Mouse (Mus musculus) E14TG2a.4 (cell line): ENCODE measurements around the gene Zfp513.
A peak's percentile ranks its signal among the peaks of the same experiment; 100 is the strongest.

Source experiments
- H3K27me3 ChIP-seq: 2 replicates; pipeline ENCODE4 v1.6.1; 2014; ENCODE audit warnings: low read length, control low read depth; ENCODE audit not compliant: insufficient read depth
- H3K36me3 ChIP-seq: 2 replicates; pipeline ENCODE4 v1.6.1; 2014; ENCODE audit warnings: low read length, control low read depth; ENCODE audit not compliant: insufficient read depth
- H3K4me1 ChIP-seq: replicated peaks from 2 replicates; pipeline ENCODE4 v1.6.1; 2014; ENCODE audit warnings: low read depth, low read length, control low read depth
- H3K4me3 ChIP-seq: replicated peaks from 2 replicates; pipeline ENCODE4 v1.5.1; 2014; ENCODE audit warnings: mild to moderate bottlenecking, low read length
- H3K9me3 ChIP-seq: 2 replicates; pipeline ENCODE4 v1.6.1; 2014; ENCODE audit warnings: low read length, control low read depth
- CTCF ChIP-seq: conservative IDR thresholded peaks from 2 replicates; pipeline ENCODE4 v1.5.1; 2014; ENCODE audit warnings: low read length
- NANOG ChIP-seq: IDR thresholded peaks from 2 replicates; pipeline ENCODE4 v1.6.1; 2014; ENCODE audit warnings: borderline replicate concordance, low read length, mixed read lengths
- POU5F1 ChIP-seq: IDR thresholded peaks from 2 replicates; pipeline ENCODE4 v1.6.1; 2014; ENCODE audit warnings: low read length, borderline replicate concordance

The Zfp513 gene

DNA sequence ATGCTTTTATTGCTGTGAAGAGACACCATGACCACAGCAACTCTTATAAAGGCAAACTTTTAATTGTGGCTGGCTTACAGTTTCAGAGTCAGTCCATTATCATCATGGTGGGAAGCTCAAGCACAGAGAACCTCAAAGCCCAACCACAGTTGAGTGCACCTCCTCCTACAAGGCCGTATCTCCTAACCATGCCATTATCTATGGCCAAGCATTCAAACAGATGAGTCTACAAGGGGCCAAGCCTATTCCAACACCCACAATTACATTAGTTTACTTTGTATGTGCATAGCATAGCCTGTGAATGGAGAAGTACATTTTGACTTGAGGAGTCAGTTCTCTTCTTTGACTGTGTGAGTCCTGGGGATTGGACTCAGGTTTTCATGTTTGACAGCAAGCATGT, 37.2 kb downstream of the Zfp513 start:
- no peaks in the 10 kb centered on the region for H3K9me3 ChIP-seq
- TF ChIP-seq NANOG (no peak), CTCF (no peak), POU5F1 (no peak)
- peaks cover 21% of the 10 kb centered on the region for H3K4me1 ChIP-seq
- H3K36me3 ChIP-seq = peaks cover 100% of the 10 kb centered on the region
- no peak overlapping the region for H3K4me3 ChIP-seq
- no peaks in the 10 kb centered on the region for H3K27me3 ChIP-seq

DNA sequence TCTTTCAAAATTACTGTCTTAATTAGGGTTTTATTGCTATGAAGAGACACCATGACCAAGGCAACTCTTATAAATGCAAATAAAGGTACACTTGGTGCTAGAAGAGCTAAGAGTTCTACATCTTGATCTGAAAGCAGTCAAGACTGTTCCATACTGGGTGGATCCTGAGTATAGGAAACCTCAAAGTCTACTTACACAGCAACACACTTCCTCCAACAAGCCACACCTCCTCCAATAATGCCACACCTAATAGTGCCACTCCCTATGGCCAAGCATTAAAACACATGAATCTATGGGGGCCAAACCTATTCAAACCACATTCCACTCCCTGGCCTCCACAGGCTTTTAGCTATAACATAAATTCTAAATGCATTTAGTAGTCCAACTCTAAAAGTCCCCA, 39.6 kb downstream of the Zfp513 start:
- peaks cover 100% of the 10 kb centered on the region for H3K36me3 ChIP-seq
- H3K27me3 ChIP-seq = no peaks in the 10 kb centered on the region
- no peak overlapping the region for H3K4me3 ChIP-seq
- H3K9me3 ChIP-seq = no peaks in the 10 kb centered on the region
- H3K4me1 ChIP-seq = peaks cover 14% of the 10 kb centered on the region; the same call in 1 of the 2 replicates
- TF ChIP-seq POU5F1 = no peak
- TF ChIP-seq CTCF = no peak
- TF ChIP-seq NANOG = no peak

DNA sequence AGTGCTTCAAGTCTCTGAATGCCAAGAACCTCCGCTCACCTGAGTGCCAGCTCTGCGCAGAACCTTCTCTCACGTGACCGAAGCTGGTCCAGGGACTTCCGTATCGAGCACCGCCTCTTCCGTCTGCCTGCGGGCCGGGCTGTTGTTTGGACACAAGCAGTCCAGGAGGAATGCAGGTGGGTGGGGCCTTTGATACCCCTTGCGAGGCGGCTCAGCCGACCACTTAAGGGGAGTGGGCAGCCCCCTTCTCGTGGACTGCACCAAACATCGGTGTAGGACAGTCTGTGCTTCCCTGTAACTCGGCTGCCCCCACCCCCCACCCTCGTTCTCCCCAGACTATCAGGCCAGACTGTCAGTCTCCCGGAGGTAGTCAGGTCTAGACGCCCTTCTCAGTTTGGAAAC, 48.0 kb downstream of the Zfp513 start, which contains the start of gene Mpv17:
Mpv17 (minus strand) TSS at position 100 of the 402 bp plus-strand sequence.
- Histone ChIP-seq H3K4me3 (peak within 1 kb of the TSS; percentile 82), H3K9me3 (no peaks in the 10 kb centered on the region), H3K27me3 (no peaks in the 10 kb centered on the region), H3K4me1 (peaks cover 46% of the 10 kb centered on the region), H3K36me3 (peaks cover 69% of the 10 kb centered on the region)
- TF ChIP-seq POU5F1 (no peak), CTCF (no peak), NANOG (no peak)

DNA sequence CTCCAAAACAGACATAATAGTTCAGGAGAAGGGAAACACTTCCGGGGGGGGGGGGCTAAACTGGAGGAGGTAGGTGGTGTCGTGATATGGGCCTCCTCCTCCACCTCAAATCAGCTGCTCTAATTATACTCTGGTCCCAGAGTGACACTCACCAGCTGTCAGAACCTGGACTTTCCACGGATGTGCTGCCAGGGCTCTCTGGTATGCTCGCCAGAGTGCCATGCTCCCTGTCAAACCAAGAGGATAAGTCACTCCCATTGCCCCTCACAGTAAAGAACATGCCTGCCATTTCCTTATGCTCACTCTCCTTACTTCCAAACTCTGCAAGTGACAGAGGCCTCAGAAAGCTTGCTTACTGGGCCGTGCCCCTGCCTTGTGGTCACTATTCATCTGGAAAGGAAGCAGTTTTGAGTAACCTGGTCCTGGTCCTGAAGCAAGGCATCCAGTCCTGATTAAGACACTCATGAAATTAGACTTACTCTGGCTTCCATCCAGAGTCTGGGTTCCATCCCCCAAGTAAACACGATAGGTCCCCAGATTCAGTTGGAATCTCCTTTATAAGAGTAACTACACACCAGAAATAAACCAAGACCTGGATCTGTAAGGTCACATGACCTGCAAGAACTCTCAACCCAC, 48.5 kb downstream of the Zfp513 start:
- TF ChIP-seq POU5F1 = no peak
- TF ChIP-seq NANOG = no peak
- TF ChIP-seq CTCF = no peak
- Histone ChIP-seq H3K4me3 (peak overlapping the region; percentile 82), H3K9me3 (no peaks in the 10 kb centered on the region), H3K27me3 (no peaks in the 10 kb centered on the region), H3K36me3 (peaks cover 67% of the 10 kb centered on the region), H3K4me1 (peaks cover 46% of the 10 kb centered on the region)

DNA sequence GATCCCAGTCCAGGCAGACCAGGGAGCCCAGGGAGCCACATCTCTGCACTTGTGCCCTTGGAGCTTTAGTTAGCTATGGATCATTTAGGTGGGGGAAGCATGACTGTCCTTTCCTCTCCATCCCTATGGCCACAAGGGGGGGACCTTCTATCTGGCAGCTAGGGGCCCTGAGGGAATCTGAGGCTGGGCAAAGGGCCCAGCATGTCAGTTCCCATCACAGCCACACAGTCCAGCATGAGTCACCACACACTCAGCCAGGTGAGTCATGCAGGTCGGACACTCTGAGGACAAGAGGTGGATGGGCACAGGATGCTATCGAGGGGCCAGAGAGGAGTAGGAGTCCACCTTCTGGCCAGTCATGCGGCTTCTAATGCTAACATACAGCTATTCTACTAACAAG, 50.4 kb downstream of the Zfp513 start:
- Histone ChIP-seq H3K27me3 (no peaks in the 10 kb centered on the region), H3K9me3 (no peaks in the 10 kb centered on the region), H3K4me1 (peaks cover 46% of the 10 kb centered on the region), H3K4me3 (no peak overlapping the region), H3K36me3 (peaks cover 66% of the 10 kb centered on the region)
- TF ChIP-seq CTCF (no peak), POU5F1 (no peak), NANOG (no peak)

DNA sequence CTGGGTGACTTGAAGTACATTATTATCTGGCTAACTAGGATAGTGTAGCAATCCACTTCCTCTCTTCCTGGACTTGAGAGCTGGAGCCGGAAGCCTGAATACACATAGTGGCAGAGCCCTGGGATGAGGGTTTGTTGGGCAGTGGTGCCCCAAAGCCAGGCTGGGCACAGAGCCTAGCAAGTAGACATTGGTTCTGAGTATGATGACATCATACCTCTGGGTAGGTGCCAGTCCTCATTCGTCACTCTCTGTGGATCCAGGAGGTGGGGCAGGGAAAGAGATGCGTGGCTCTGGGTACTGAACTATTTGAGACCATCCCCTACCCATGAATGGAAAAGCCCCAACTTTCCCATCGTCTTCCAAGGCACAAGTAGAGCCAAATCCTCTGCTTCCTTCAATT, 52.3 kb downstream of the Zfp513 start:
- no peak overlapping the region for H3K4me3 ChIP-seq
- H3K9me3 ChIP-seq = no peaks in the 10 kb centered on the region
- TF ChIP-seq NANOG = no peak
- TF ChIP-seq CTCF = no peak
- TF ChIP-seq POU5F1 = no peak
- peaks cover 63% of the 10 kb centered on the region for H3K36me3 ChIP-seq
- no peaks in the 10 kb centered on the region for H3K27me3 ChIP-seq
- peaks cover 48% of the 10 kb centered on the region for H3K4me1 ChIP-seq
